Mouse (Mus musculus): ENCODE results near the gene Mt1. TPM values are rescaled to one million over a fixed set of nuclear protein-coding genes. Genes with fewer than 3 reads are reported as not detected.

The Mt1 gene
- polyA plus RNA-seq, 1 experiment from 2014 or later = 438 TPM

GRCm38 (mm10) chr8:94136933-94137332 lies 41.9 kb upstream of the Mt1 start, which contains the start of gene Mt4:
TSS of gene Mt4 (plus strand) at chr8:94137197.
- no peak for ATAC-seq (ENCODE audit: insufficient number of reproducible peaks, insufficient read depth, low FRiP score, low read depth)
- Histone ChIP-seq H3K4me1 (ENCODE audit: control insufficient read depth in 2 of 2, insufficient read depth in 2 of 2, low read length in 2 of 2) (no peaks in the 10 kb centered on the region), H3K27ac (replicated peaks in 1 of 2; ENCODE audit: control insufficient read depth in 1 of 2, insufficient read depth in 1 of 2, low read depth in 2 of 2, low read length in 2 of 2) (no peak within 1 kb of the TSS), H3K27me3 (ENCODE audit: control insufficient read depth, insufficient read depth, low read length) (peaks cover 2% of the 10 kb centered on the region; the same call in 1 of the 2 replicates), H3K9me3 (ENCODE audit: control insufficient read depth, low read length) (0 out of 2 replicates have a peak, but pooled peaks cover 4% of the 10 kb centered on the region), H3K4me3 (ENCODE audit: control insufficient read depth in 1 of 2, insufficient read depth in 1 of 2, low read depth in 1 of 2, low read length in 2 of 2) (no peak within 1 kb of the TSS), H3K36me3 (ENCODE audit: control insufficient read depth, insufficient read depth, low read length) (no peaks in the 10 kb centered on the region), H3K4me2 (ENCODE audit: low read length) (no peak within 1 kb of the TSS), H3K9ac (ENCODE audit: low read length) (no peak within 1 kb of the TSS)
- WGBS = 47% methylated on average over 6 of the region's 6 CpGs

GRCm38 (mm10) chr8:94140266-94140795 lies 38.6 kb upstream of the Mt1 start:
- Histone ChIP-seq H3K9me3 (ENCODE audit: control insufficient read depth, low read length) (no peaks in the 10 kb centered on the region), H3K36me3 (ENCODE audit: control insufficient read depth, insufficient read depth, low read length) (no peaks in the 10 kb centered on the region), H3K27ac (replicated peaks in 1 of 2; ENCODE audit: control insufficient read depth in 1 of 2, insufficient read depth in 1 of 2, low read depth in 2 of 2, low read length in 2 of 2) (no peak overlapping the region), H3K4me1 (ENCODE audit: control insufficient read depth in 2 of 2, insufficient read depth in 2 of 2, low read length in 2 of 2) (no peaks in the 10 kb centered on the region), H3K4me2 (ENCODE audit: low read length) (no peak overlapping the region), H3K9ac (ENCODE audit: low read length) (no peak overlapping the region), H3K4me3 (ENCODE audit: control insufficient read depth in 1 of 2, insufficient read depth in 1 of 2, low read depth in 1 of 2, low read length in 2 of 2) (no peak overlapping the region), H3K27me3 (ENCODE audit: control insufficient read depth, insufficient read depth, low read length) (peaks cover 2% of the 10 kb centered on the region; the same call in 1 of the 2 replicates)
- ATAC-seq (ENCODE audit: insufficient number of reproducible peaks, insufficient read depth, low FRiP score, low read depth) = no peak
- WGBS = 73% methylated on average over 4 of the region's 4 CpGs

- no peak overlapping the region for H3K27ac ChIP-seq (replicated peaks in 1 of 2; ENCODE audit: control insufficient read depth in 1 of 2, insufficient read depth in 1 of 2, low read depth in 2 of 2, low read length in 2 of 2)
- H3K27me3 ChIP-seq (ENCODE audit: control insufficient read depth, insufficient read depth, low read length) = peaks cover 6% of the 10 kb centered on the region; the same call in 1 of the 2 replicates
- peaks cover 0 to 9% of the 10 kb centered on the region in 2 experiments; a peak in 2 of 4 replicates for H3K4me1 ChIP-seq (ENCODE audit: control insufficient read depth in 2 of 2, insufficient read depth in 2 of 2, low read length in 2 of 2)
- no peak overlapping the region for H3K4me2 ChIP-seq (ENCODE audit: low read length)
- 48% methylated on average over 5 of the region's 5 CpGs for WGBS
- no peak for ATAC-seq (ENCODE audit: insufficient number of reproducible peaks, insufficient read depth, low FRiP score, low read depth)
- no peak overlapping the region for H3K4me3 ChIP-seq (ENCODE audit: control insufficient read depth in 1 of 2, insufficient read depth in 1 of 2, low read depth in 1 of 2, low read length in 2 of 2)
- no peak overlapping the region for H3K9ac ChIP-seq (ENCODE audit: low read length)
- H3K9me3 ChIP-seq (ENCODE audit: control insufficient read depth, low read length) = no peaks in the 10 kb centered on the region
- no peaks in the 10 kb centered on the region for H3K36me3 ChIP-seq (ENCODE audit: control insufficient read depth, insufficient read depth, low read length)
These were observed 30.6 kb upstream of the Mt1 start for GRCm38 (mm10) chr8:94148236-94148635.

- Histone ChIP-seq H3K4me2 (ENCODE audit: low read length) (no peak overlapping the region), H3K27me3 (ENCODE audit: control insufficient read depth, insufficient read depth, low read length) (peaks cover 6% of the 10 kb centered on the region; the same call in 1 of the 2 replicates), H3K4me1 (ENCODE audit: control insufficient read depth in 2 of 2, insufficient read depth in 2 of 2, low read length in 2 of 2) (peaks cover 11 to 26% of the 10 kb centered on the region in 2 experiments), H3K4me3 (ENCODE audit: control insufficient read depth in 1 of 2, insufficient read depth in 1 of 2, low read depth in 1 of 2, low read length in 2 of 2) (no peak overlapping the region), H3K9me3 (ENCODE audit: control insufficient read depth, low read length) (no peaks in the 10 kb centered on the region), H3K27ac (replicated peaks in 1 of 2; ENCODE audit: control insufficient read depth in 1 of 2, insufficient read depth in 1 of 2, low read depth in 2 of 2, low read length in 2 of 2) (no peak overlapping the region), H3K36me3 (ENCODE audit: control insufficient read depth, insufficient read depth, low read length) (no peaks in the 10 kb centered on the region), H3K9ac (ENCODE audit: low read length) (no peak overlapping the region)
- WGBS = 80% methylated on average over 5 of the region's 5 CpGs
- no peak for ATAC-seq (ENCODE audit: insufficient number of reproducible peaks, insufficient read depth, low FRiP score, low read depth)
These were observed 28.0 kb upstream of the Mt1 start for GRCm38 (mm10) chr8:94150925-94151324.

- Histone ChIP-seq H3K4me2 (ENCODE audit: low read length) (peak within 1 kb of the TSS; percentile 73), H3K27me3 (ENCODE audit: control insufficient read depth, insufficient read depth, low read length) (peaks cover 6% of the 10 kb centered on the region; the same call in 1 of the 2 replicates), H3K9ac (ENCODE audit: low read length) (peak within 1 kb of the TSS; percentile 52), H3K4me1 (ENCODE audit: control insufficient read depth in 2 of 2, insufficient read depth in 2 of 2, low read length in 2 of 2) (peaks cover 12 to 28% of the 10 kb centered on the region in 2 experiments), H3K9me3 (ENCODE audit: control insufficient read depth, low read length) (no peaks in the 10 kb centered on the region), H3K36me3 (ENCODE audit: control insufficient read depth, insufficient read depth, low read length) (no peaks in the 10 kb centered on the region), H3K4me3 (ENCODE audit: control insufficient read depth in 1 of 2, insufficient read depth in 1 of 2, low read depth in 1 of 2, low read length in 2 of 2) (peak within 1 kb of the TSS; percentile 43 to 57), H3K27ac (replicated peaks in 1 of 2; ENCODE audit: control insufficient read depth in 1 of 2, insufficient read depth in 1 of 2, low read depth in 2 of 2, low read length in 2 of 2) (no peak within 1 kb of the TSS)
- 3% methylated on average over 29 of the region's 29 CpGs for WGBS
- ATAC-seq (ENCODE audit: insufficient number of reproducible peaks, insufficient read depth, low FRiP score, low read depth) = peak; percentile 63; the same call in 1 of the 2 replicates
These were observed 26.2 kb upstream of the Mt1 start, which contains the start of gene Mt3 for GRCm38 (mm10) chr8:94152513-94153300. TSS of gene Mt3 (plus strand) at chr8:94152607.

- H3K27me3 ChIP-seq (ENCODE audit: control insufficient read depth, insufficient read depth, low read length) = peaks cover 6% of the 10 kb centered on the region; the same call in 1 of the 2 replicates
- no peak for ATAC-seq (ENCODE audit: insufficient number of reproducible peaks, insufficient read depth, low FRiP score, low read depth)
- H3K9ac ChIP-seq (ENCODE audit: low read length) = peak overlapping the region; percentile 52; the same call in 1 of the 2 replicates
- peak overlapping the region; percentile 73 for H3K4me2 ChIP-seq (ENCODE audit: low read length)
- WGBS = 42% methylated on average over 7 of the region's 7 CpGs
- H3K4me3 ChIP-seq (ENCODE audit: control insufficient read depth in 1 of 2, insufficient read depth in 1 of 2, low read depth in 1 of 2, low read length in 2 of 2) = peak overlapping the region; percentile 43 to 57
- no peak overlapping the region for H3K27ac ChIP-seq (replicated peaks in 1 of 2; ENCODE audit: control insufficient read depth in 1 of 2, insufficient read depth in 1 of 2, low read depth in 2 of 2, low read length in 2 of 2)
- H3K36me3 ChIP-seq (ENCODE audit: control insufficient read depth, insufficient read depth, low read length) = no peaks in the 10 kb centered on the region
- no peaks in the 10 kb centered on the region for H3K9me3 ChIP-seq (ENCODE audit: control insufficient read depth, low read length)
- peaks cover 12 to 28% of the 10 kb centered on the region in 2 experiments for H3K4me1 ChIP-seq (ENCODE audit: control insufficient read depth in 2 of 2, insufficient read depth in 2 of 2, low read length in 2 of 2)
These were observed 25.4 kb upstream of the Mt1 start for GRCm38 (mm10) chr8:94153451-94153850.

GRCm38 (mm10) chr8:94154537-94154936 lies 24.3 kb upstream of the Mt1 start:
- Histone ChIP-seq H3K9me3 (ENCODE audit: control insufficient read depth, low read length) (no peaks in the 10 kb centered on the region), H3K36me3 (ENCODE audit: control insufficient read depth, insufficient read depth, low read length) (no peaks in the 10 kb centered on the region), H3K4me2 (ENCODE audit: low read length) (no peak overlapping the region), H3K27me3 (ENCODE audit: control insufficient read depth, insufficient read depth, low read length) (peaks cover 6% of the 10 kb centered on the region; the same call in 1 of the 2 replicates), H3K4me1 (ENCODE audit: control insufficient read depth in 2 of 2, insufficient read depth in 2 of 2, low read length in 2 of 2) (peaks cover 12 to 28% of the 10 kb centered on the region in 2 experiments), H3K4me3 (ENCODE audit: control insufficient read depth in 1 of 2, insufficient read depth in 1 of 2, low read depth in 1 of 2, low read length in 2 of 2) (no peak overlapping the region), H3K9ac (ENCODE audit: low read length) (no peak overlapping the region), H3K27ac (replicated peaks in 1 of 2; ENCODE audit: control insufficient read depth in 1 of 2, insufficient read depth in 1 of 2, low read depth in 2 of 2, low read length in 2 of 2) (0 out of 4 replicates have a peak overlapping the region, but pooled peaks of 1 of the 2 experiments have one; percentile 12)
- WGBS = 54% methylated on average over 6 of the region's 6 CpGs
- no peak for ATAC-seq (ENCODE audit: insufficient number of reproducible peaks, insufficient read depth, low FRiP score, low read depth)

All from heart, embryonic 14.5 days (tissue).